Mouse (Mus musculus) lung, embryonic 15.5 days (tissue): ENCODE data around the gene Pik3ca. TPM values are rescaled to one million over a fixed set of nuclear protein-coding genes. Genes with fewer than 3 reads are reported as not detected.

Experiments
- ATAC-seq: fragments of 200-750 bp; cut with Nextera tagmentation; 2 replicates; pipeline ENCODE4 v1.8.0; 2017; ENCODE audit warnings: moderate number of reproducible peaks, borderline replicate concordance; ENCODE audit not compliant: low FRiP score, low TSS enrichment; ENCODE audit errors: extremely low read depth
- H3K27ac ChIP-seq: fragments of 300-500 bp; sonication (generic); 2 replicates; pipeline ENCODE4 v1.5.1; 2015; ENCODE audit warnings: moderate library complexity, mild to moderate bottlenecking, inconsistent platforms
- H3K27me3 ChIP-seq: fragments of 300-500 bp; sonication (generic); 2 replicates; pipeline ENCODE4 v1.6.1; 2015; ENCODE audit warnings: inconsistent platforms
- H3K36me3 ChIP-seq: fragments of 300-500 bp; sonication (generic); 2 replicates; pipeline ENCODE4 v1.6.1; 2015; ENCODE audit warnings: inconsistent platforms
- H3K4me1 ChIP-seq: fragments of 300-500 bp; sonication (generic); 2 replicates; pipeline ENCODE4 v1.6.1; 2015; ENCODE audit warnings: inconsistent platforms
- H3K4me2 ChIP-seq: fragments of 300-500 bp; sonication (generic); 2 replicates; pipeline ENCODE4 v1.6.1; 2015; ENCODE audit warnings: inconsistent platforms, mild to moderate bottlenecking, moderate library complexity
- H3K4me3 ChIP-seq: fragments of 300-500 bp; sonication (generic); 2 replicates; pipeline ENCODE4 v1.5.1; 2015; ENCODE audit warnings: mild to moderate bottlenecking, inconsistent platforms
- H3K9ac ChIP-seq: fragments of 300-500 bp; sonication (generic); 2 replicates; pipeline ENCODE4 v1.6.1; 2015; ENCODE audit warnings: inconsistent platforms
- H3K9me3 ChIP-seq: fragments of 300-500 bp; sonication (generic); 2 replicates; pipeline ENCODE4 v1.6.1; 2016; ENCODE audit warnings: inconsistent platforms
- WGBS: fragments of 180-500 bp; shearing (Covaris S2); methylation state at CpG from one replicate; pipeline ENCODE4 v1.1.7; 2015; 5-methylcytosine and 5-hydroxymethylcytosine counted together
- polyA plus RNA-seq: library from polyadenylated mRNA; unstranded; fragments of >200 nt; fragmentation: Nextera tagmentation; extraction: Ambion mirVana; gene quantifications from 2 replicates; pipeline ENCODE4 v1.2.1, GENCODE M21; 2015

The Pik3ca gene
- 10.5 and 10.9 TPM in 2 replicates for polyA plus RNA-seq

DNA sequence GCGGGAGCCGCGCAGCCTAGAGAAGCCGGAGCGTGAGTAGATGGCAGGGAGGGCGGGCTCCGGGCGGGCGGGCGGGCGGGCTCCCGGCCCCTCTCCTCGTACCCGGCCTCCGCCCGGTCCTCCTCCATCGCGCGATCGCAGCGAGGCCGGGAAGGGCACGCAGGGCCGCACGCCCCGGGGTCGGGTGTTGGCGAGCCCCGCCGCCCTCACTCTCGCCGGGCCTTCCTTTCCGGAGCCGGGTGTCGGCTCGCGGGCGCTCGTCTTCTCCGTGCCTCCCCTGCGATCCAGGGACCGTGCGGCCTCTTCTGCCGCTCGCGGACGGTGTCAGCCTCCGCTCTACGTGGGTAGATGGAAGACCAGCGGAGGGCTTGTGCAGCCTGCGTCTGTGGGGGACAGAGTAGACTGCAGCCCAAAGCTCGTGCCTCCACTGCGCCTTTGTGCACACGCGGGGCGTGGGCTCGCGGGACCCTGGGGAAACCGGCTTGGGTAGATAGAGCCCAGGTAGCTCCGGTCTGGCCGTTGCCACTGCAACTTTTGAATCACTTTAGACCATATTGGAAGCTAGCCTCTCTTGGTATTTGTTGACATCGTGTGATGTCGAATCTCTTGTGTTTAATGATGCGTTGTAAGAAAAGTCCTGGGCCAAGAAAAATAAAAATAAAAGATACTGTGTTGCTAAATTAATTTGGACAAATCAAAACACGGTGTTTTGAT lies at the start of gene Pik3ca:
TSS of gene Pik3ca (plus strand) at position 211 of the 714 bp plus-strand sequence.
- peak within 1 kb of the TSS; percentile 66 for H3K9ac ChIP-seq
- peak within 1 kb of the TSS; percentile 85 for H3K4me3 ChIP-seq
- H3K27ac ChIP-seq = peak within 1 kb of the TSS; percentile 98
- under 1% methylated on average over 27 of the region's 65 CpGs for WGBS
- H3K4me2 ChIP-seq = peak within 1 kb of the TSS; percentile 67
- H3K4me1 ChIP-seq = peaks cover 26% of the 10 kb centered on the region
- H3K36me3 ChIP-seq = no peaks in the 10 kb centered on the region
- H3K27me3 ChIP-seq = no peaks in the 10 kb centered on the region
- H3K9me3 ChIP-seq = no peaks in the 10 kb centered on the region
- ATAC-seq = peak; percentile 53

DNA sequence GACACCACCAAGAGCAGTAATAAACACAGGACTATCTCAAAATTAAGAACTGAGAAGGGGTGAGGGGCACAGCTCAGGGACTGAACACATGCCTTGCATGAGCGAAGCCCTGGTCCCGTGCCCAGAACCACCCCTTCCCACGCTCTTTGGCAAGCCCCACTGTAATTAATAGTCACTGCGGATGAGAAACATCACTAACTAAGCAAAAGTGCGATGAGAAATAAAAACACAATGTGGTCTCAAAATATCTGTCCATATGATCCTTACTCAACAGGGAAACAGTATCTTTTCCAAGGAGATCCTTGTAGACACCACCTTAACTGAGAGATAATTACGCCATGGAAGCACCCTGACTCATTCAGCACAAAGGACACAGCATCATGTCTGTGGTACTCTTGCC lies 49.6 kb upstream of the Pik3ca start:
- Histone ChIP-seq H3K4me1 (no peaks in the 10 kb centered on the region), H3K27ac (no peak overlapping the region), H3K27me3 (no peaks in the 10 kb centered on the region), H3K36me3 (no peaks in the 10 kb centered on the region), H3K9ac (no peak overlapping the region), H3K4me3 (no peak overlapping the region), H3K9me3 (no peaks in the 10 kb centered on the region), H3K4me2 (no peak overlapping the region)
- 75% methylated on average over 6 of the region's 6 CpGs for WGBS
- ATAC-seq = no peak

DNA sequence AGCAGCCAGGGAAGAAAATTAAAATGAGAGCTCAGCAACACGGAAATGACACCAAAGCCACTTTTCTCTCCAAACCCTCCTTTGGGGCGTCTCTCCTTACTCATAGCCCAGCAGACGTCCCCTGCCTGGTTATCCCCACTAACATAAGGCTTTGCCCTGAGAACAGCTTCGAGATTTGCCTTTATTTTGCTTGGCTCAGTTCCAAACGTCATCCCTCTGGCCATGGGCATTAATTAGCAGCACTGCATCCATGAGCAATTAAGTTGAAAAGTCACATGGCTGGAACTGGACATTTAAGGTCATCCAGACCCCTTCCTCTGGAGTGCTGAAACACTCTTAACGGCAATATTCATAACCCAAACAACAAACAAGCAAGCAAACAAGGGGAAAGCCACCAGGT lies 36.2 kb upstream of the Pik3ca start:
- 0 out of 2 replicates have a peak overlapping the region, but pooled peaks have one; percentile 10 for H3K9ac ChIP-seq
- ATAC-seq = no peak

DNA sequence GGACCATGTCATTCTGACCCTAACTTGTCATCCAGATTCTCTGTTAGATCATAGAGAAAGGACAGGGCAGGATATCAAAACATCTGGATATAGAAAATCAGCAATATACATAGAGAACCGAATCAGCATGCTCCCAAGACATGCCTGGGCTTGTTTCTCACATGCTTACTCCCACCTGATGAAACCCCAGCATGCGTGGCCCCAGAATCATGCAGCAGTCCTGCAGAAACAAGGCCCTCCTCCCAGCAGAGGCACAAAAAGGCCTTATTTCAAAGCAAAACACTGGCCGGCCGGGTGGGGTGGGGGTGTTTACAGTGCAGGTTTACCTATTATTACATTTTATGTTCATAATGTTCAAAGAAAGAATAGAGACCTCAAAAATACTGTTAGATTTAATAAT lies 33.3 kb upstream of the Pik3ca start:
- Histone ChIP-seq H3K4me2 (0 out of 2 replicates have a peak overlapping the region, but pooled peaks have one; percentile 30), H3K36me3 (no peaks in the 10 kb centered on the region), H3K4me1 (peaks cover 7% of the 10 kb centered on the region), H3K9ac (no peak overlapping the region), H3K9me3 (no peaks in the 10 kb centered on the region), H3K27ac (no peak overlapping the region), H3K4me3 (no peak overlapping the region), H3K27me3 (no peaks in the 10 kb centered on the region)
- ATAC-seq = no peak
- 69% methylated on average over 4 of the region's 4 CpGs for WGBS

More for the DNA sequence above, 36.2 kb upstream of the Pik3ca start:
- Histone ChIP-seq H3K27ac (no peak overlapping the region), H3K27me3 (no peaks in the 10 kb centered on the region), H3K4me1 (peaks cover 7% of the 10 kb centered on the region), H3K9me3 (no peaks in the 10 kb centered on the region), H3K4me3 (no peak overlapping the region), H3K36me3 (no peaks in the 10 kb centered on the region), H3K4me2 (no peak overlapping the region)
- WGBS = 35% methylated on average over 6 of the region's 6 CpGs

DNA sequence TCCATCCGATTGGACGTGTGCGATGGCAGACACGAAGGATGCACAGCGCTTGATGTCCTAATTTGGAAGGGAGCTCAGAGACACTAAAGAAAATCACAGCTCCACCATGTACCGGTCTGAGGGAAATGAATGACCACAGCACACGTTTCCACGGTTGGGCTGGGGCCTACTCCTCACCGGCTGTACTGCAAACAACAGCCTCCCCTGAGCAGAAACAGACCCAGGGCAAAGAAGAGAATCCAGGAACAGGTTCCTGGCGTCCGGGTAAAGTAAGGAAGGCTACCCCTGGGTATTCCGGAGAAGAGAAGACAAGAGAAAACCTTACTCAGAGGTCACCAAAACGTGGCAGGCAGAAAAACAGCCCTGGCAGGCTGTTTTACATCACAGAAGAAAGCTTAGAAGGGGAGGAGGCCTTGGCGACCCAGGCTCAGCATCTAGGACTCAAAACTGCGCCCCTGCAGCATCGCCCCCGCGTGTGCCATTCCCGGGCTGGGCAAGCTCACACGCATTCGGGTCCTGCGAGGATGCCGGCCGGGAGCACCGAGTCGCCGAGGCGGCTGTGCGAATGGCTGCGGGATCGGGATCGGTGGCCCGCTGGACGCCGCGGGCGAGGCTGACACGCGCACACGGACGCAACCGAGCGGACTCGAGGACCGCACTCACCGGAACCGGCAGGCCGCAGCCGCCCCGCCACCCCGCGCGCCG lies 32.5 kb upstream of the Pik3ca start:
- Histone ChIP-seq H3K4me1 (peaks cover 7% of the 10 kb centered on the region), H3K9ac (peak overlapping the region; percentile 58), H3K27ac (peak overlapping the region; percentile 32), H3K4me3 (peak overlapping the region; percentile 80), H3K9me3 (no peaks in the 10 kb centered on the region), H3K4me2 (peak overlapping the region; percentile 93), H3K36me3 (no peaks in the 10 kb centered on the region), H3K27me3 (no peaks in the 10 kb centered on the region)
- peak; percentile 41; the same call in 1 of the 2 replicates for ATAC-seq
- WGBS = 2% methylated on average over 50 of the region's 54 CpGs

DNA sequence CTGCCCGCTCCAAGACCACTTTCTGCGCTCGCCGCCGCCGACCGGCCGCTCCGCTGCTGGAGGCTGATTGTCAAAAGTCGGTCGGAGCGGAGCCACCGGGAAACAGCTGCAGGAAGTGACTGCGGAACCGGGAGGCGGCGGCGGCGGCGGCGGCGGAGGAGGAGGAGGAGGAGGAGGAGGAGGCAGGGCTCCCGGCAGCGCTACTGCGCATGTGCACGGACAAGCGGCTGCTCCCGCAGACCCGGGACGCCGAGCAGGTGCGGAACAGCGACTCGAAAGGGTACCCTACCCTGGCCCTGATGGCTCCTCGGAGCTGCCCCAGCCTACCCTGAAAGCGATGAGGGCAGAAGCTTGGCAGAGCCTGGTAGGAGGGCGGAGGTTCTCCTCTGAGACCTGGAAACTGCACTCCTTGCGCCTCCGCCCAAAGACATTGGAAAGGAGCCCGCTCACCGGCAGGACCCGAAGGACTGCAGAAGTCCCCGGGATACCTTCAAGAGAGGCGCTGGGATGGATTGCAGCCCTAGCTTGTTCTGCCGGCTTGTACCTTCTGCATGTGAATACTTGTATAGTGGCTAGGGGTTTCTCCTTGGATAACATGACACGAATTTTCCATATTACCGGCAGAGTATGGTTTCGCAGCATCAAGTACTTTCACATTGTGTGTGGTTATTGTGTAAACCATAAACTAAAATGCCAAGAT lies 31.8 kb upstream of the Pik3ca start, which contains the start of gene Zmat3:
TSS of gene Zmat3 (minus strand) at position 469 of the 700 bp plus-strand sequence.
- H3K27ac ChIP-seq = peak within 1 kb of the TSS; percentile 32
- peak within 1 kb of the TSS; percentile 80 for H3K4me3 ChIP-seq
- 3% methylated on average over 31 of the region's 48 CpGs for WGBS
- H3K9me3 ChIP-seq = no peaks in the 10 kb centered on the region
- H3K9ac ChIP-seq = peak within 1 kb of the TSS; percentile 58
- H3K27me3 ChIP-seq = no peaks in the 10 kb centered on the region
- peak; percentile 77; the same call in 1 of the 2 replicates for ATAC-seq
- H3K36me3 ChIP-seq = no peaks in the 10 kb centered on the region
- peaks cover 7% of the 10 kb centered on the region for H3K4me1 ChIP-seq
- H3K4me2 ChIP-seq = peak within 1 kb of the TSS; percentile 93

DNA sequence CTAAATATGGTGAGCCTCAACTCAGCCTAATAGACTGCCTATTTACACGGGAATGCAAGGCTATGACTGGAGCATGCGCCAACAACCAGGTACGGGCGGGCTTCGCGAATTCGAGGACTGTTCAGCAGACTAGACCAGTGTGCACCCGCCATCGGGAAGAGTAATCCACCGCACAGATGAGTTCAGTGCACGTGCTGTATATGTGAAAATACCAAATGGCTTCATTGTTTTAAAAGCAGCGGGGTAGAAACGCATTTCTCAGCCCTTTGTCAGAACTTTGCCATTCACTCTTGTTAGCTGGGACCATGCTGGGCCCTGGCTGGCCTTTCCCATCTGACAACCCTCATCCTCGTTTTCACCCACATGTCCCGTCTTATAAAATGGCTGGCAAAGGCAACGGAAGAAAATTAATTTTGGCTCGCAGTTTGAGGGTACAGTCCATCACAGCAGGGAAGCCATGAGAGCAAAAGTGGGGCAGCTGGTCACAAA lies 31.2 kb upstream of the Pik3ca start:
- peak overlapping the region; percentile 80 for H3K4me3 ChIP-seq
- no peak for ATAC-seq
- H3K36me3 ChIP-seq = no peaks in the 10 kb centered on the region
- WGBS = 62% methylated on average over 17 of the region's 17 CpGs
- peak overlapping the region; percentile 93 for H3K4me2 ChIP-seq
- H3K9ac ChIP-seq = no peak overlapping the region
- no peaks in the 10 kb centered on the region for H3K27me3 ChIP-seq
- H3K4me1 ChIP-seq = peaks cover 7% of the 10 kb centered on the region
- no peak overlapping the region for H3K27ac ChIP-seq
- H3K9me3 ChIP-seq = no peaks in the 10 kb centered on the region

DNA sequence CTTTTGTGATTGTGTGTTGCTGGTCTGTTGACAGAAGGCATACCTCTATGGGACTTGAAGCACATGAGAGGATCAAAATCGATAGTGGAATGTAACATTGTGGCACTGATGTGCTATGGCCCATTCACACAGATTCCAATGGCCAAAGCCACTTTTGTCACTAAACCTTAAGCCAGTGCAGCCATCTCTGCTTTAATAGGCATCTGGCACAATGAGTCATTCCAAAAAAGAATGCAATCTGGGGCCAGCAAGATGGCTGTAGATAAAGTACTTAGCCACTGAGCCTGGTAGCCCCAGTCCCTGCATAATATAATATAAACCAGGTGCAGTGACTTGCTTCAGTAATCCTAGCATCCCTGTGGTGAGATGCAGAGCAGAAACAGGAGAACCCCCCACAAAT lies 30.0 kb upstream of the Pik3ca start:
- ATAC-seq = no peak
- Histone ChIP-seq H3K4me1 (peaks cover 7% of the 10 kb centered on the region), H3K36me3 (no peaks in the 10 kb centered on the region), H3K4me3 (no peak overlapping the region), H3K27ac (no peak overlapping the region), H3K9me3 (no peaks in the 10 kb centered on the region), H3K9ac (no peak overlapping the region), H3K4me2 (no peak overlapping the region), H3K27me3 (no peaks in the 10 kb centered on the region)
- 68% methylated on average over 1 of the region's 1 CpGs for WGBS

DNA sequence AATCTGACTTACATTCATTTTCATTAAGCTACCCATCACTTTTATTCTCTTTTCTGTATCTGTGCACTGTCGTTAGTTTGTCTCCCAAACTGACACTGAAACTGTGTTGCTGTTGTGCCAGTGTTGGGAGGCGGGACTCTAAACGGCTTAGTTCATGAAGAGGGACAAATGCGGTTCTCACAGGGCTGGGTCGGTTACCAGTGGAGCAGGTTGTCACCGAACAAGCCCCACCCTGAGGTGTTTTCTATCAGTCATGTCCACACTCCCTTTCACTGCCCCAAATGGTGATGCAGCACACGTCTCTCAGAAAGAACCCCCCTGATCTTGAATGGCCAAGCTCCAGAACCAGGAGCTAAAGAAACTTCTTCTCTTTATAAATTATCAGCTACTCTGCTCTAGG lies 25.5 kb upstream of the Pik3ca start:
- H3K27me3 ChIP-seq = no peaks in the 10 kb centered on the region
- H3K4me2 ChIP-seq = no peak overlapping the region
- WGBS = 70% methylated on average over 7 of the region's 7 CpGs
- no peaks in the 10 kb centered on the region for H3K36me3 ChIP-seq
- no peaks in the 10 kb centered on the region for H3K9me3 ChIP-seq
- H3K4me1 ChIP-seq = no peaks in the 10 kb centered on the region
- no peak overlapping the region for H3K4me3 ChIP-seq
- no peak for ATAC-seq
- no peak overlapping the region for H3K9ac ChIP-seq
- no peak overlapping the region for H3K27ac ChIP-seq

DNA sequence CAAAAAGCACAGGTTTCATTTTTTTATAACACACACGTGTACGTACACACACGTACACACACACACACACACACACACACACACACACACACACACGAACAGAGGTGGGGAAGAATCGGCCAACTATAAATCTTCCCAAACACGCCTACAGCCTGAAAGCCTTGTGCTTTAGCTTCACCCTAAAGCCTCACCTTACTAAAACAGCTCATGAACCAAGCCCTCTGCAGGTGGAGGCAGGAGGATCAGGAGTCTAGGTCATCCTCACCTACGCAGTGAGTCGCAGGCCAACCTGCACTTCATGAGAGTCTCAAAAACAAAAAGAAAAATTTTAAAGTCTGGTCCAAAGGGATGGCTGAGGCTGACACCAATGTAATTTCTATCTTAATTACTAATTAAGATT lies 25.0 kb upstream of the Pik3ca start:
- no peak overlapping the region for H3K4me3 ChIP-seq
- H3K36me3 ChIP-seq = no peaks in the 10 kb centered on the region
- WGBS = 82% methylated on average over 8 of the region's 8 CpGs
- no peaks in the 10 kb centered on the region for H3K27me3 ChIP-seq
- no peak overlapping the region for H3K4me2 ChIP-seq
- ATAC-seq = no peak
- H3K27ac ChIP-seq = no peak overlapping the region
- no peaks in the 10 kb centered on the region for H3K4me1 ChIP-seq
- H3K9me3 ChIP-seq = no peaks in the 10 kb centered on the region
- no peak overlapping the region for H3K9ac ChIP-seq

DNA sequence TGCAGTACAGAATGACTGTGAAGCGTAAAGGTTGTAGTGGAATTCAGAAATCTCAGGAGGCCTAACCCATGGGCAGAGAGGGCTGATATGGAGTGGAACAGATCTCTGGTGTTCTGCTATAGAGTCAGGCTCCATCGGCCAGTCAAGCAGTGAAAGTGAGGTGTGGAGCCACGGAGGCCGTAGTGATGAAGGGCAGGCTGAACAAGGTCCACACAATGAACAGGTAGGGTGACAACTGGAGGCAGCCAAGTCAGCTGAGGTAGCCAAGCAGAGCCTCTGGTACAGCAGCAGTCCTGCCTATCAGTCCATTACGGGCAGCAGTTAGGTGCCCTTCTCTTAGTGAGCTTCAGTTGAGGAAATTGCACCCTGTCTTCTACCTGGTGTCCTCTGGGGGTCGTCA lies 24.2 kb upstream of the Pik3ca start:
- Histone ChIP-seq H3K4me2 (no peak overlapping the region), H3K9ac (no peak overlapping the region), H3K27me3 (no peaks in the 10 kb centered on the region), H3K9me3 (no peaks in the 10 kb centered on the region), H3K4me1 (no peaks in the 10 kb centered on the region), H3K27ac (no peak overlapping the region), H3K36me3 (no peaks in the 10 kb centered on the region), H3K4me3 (no peak overlapping the region)
- WGBS = 83% methylated on average over 6 of the region's 6 CpGs
- ATAC-seq = no peak
